Mouse (Mus musculus): Measurements from ENCODE around the gene Rbms1.

GRCm38 (mm10) chr2:60978538-60979313 lies 15.7 kb upstream of the Rbms1 start:
- no peak for TF ChIP-seq CTCF (IDR thresholded peaks at IDR 0.05; ENCODE audit: insufficient read depth, low read length)
- TF ChIP-seq POLR2A (IDR thresholded peaks at IDR 0.05; ENCODE audit: borderline replicate concordance, extremely low read depth, low read depth, low read length) = no peak
